Mouse (Mus musculus) stomach, postnatal 0 days (tissue): Measurements from ENCODE around the gene Nbea.

Experiments used
- CTCF ChIP-seq: IDR thresholded peaks from 2 replicates; pipeline ENCODE4 v1.5.1; 2016; ENCODE audit warnings: antibody characterized with exemption, low read depth, mild to moderate bottlenecking, moderate library complexity
- EP300 ChIP-seq: optimal IDR thresholded peaks from 2 replicates; pipeline ENCODE3; 2016; ENCODE audit warnings: antibody characterized with exemption

GRCm38 (mm10) chr3:55677691-55678090, 505.8 kb downstream of the Nbea start:
- TF ChIP-seq CTCF, result no peak
- TF ChIP-seq EP300, result no peak
